Mouse (Mus musculus): ENCODE data around the gene Fubp3. TPM values are rescaled to one million over a fixed set of nuclear protein-coding genes. Genes with fewer than 3 reads are reported as not detected.

Gene Fubp3
- total RNA-seq, 2 experiments from 2014 or later, result 11.1 to 11.2 TPM

Small RNA genes within 50 kb of the gene (microRNA-seq; reads per million reads assigned to microRNA genes)
- gene Mir6998, result 0 to 0.27 reads per million in 2 experiments

Other genes starting within 250 kb of the Fubp3 start
- gene Ass1, start 102.4 kb upstream of the Fubp3 start, total RNA-seq (2021), result 1 to 10 TPM; 5.2 to 7.6 TPM
- not detected for gene Prdm12, start 67.4 kb downstream of the Fubp3 start, total RNA-seq (2021)
- gene Exosc2, start 98.1 kb downstream of the Fubp3 start, total RNA-seq (2021), result 10 to 100 TPM in 1 of 2 experiments, 1 to 10 TPM in 1; 8.2 to 10.1 TPM
- gene Abl1, start 115.7 kb downstream of the Fubp3 start, total RNA-seq (2021), result 10 to 100 TPM; 25.5 to 26.5 TPM
- gene Qrfp, start 237.9 kb downstream of the Fubp3 start, total RNA-seq (2021), result under 1 TPM in 1 of 2 experiments, not detected in 1; 0.10 TPM

Measured in heart, adult 18-20 months (tissue).